9 mouse cellular contexts compared by ENCODE assay signal in genomic region chr19:42237602-42238340, GRCm38 (mm10). TPM values are rescaled to one million over a fixed set of nuclear protein-coding genes. Genes with fewer than 3 reads are reported as not detected.
DNase-seq lines count a peak whose midpoint lies in the region; ATAC-seq and TF ChIP-seq lines count a peak whose summit lies in the region.
"Had no signal": no experiment of that assay in that cellular context is flagged by ENCODE, and none has a peak within 500 bp of the region (broad histone marks: within the 10 kb centered on the region; RNA-seq: fewer than 3 reads in every experiment).

No protein-coding gene starts in this region.

- no peaks in the 10 kb centered on the region for H3K9me3 ChIP-seq in forebrain, embryonic 15.5 days
- H3K9me3 ChIP-seq in heart, embryonic 16.5 days (replicated peaks; ENCODE audit: control insufficient read depth, low read length): no peaks in the 10 kb centered on the region
- H3K9me3 ChIP-seq: megakaryocyte, embryonic 14.5 days had no signal

- no peaks in the 10 kb centered on the region for H3K36me3 ChIP-seq in forebrain, embryonic 15.5 days
- H3K36me3 ChIP-seq in heart, embryonic 16.5 days (ENCODE audit: control insufficient read depth, insufficient read depth): no peaks in the 10 kb centered on the region
- no peaks in the 10 kb centered on the region for H3K36me3 ChIP-seq in myocyte (ENCODE audit: control insufficient read depth, insufficient read depth)

- no peak for TF ChIP-seq POLR2A in myocyte (IDR thresholded peaks at IDR 0.05; ENCODE audit: insufficient read length, low read depth)

- H3ac ChIP-seq in myocyte (ENCODE audit: control insufficient read depth, insufficient read length): no peak overlapping the region

- H3K9ac ChIP-seq in forebrain, embryonic 15.5 days (replicated peaks): no peak overlapping the region
- H3K9ac ChIP-seq in heart, embryonic 16.5 days (ENCODE audit: low read length): 0 out of 2 replicates have a peak overlapping the region, but pooled peaks have one; percentile 32

- H3K4me3 ChIP-seq in forebrain, embryonic 15.5 days: no peak overlapping the region
- no peak overlapping the region for H3K4me3 ChIP-seq in heart, embryonic 16.5 days (ENCODE audit: low read length)
- H3K4me3 ChIP-seq in myocyte: no peak overlapping the region
- H3K4me3 ChIP-seq: megakaryocyte, embryonic 14.5 days had no signal

- H3K79me2 ChIP-seq in myocyte (ENCODE audit: control insufficient read depth, insufficient read depth): no peaks in the 10 kb centered on the region

- peak; percentile 66; the same call in 1 of the 2 replicates for ATAC-seq in forebrain, embryonic 15.5 days (replicated peaks)
- peak; percentile 75 for ATAC-seq in heart, embryonic 16.5 days (replicated peaks; ENCODE audit: extremely low read depth, insufficient read depth, low FRiP score)
- ATAC-seq in monocyte, adult 5-6 weeks (replicated peaks; ENCODE audit: insufficient number of reproducible peaks, low FRiP score, low TSS enrichment, poor library complexity, severe bottlenecking): no peak

- no peak overlapping the region for H3K4me2 ChIP-seq in forebrain, embryonic 15.5 days (replicated peaks)
- H3K4me2 ChIP-seq in heart, embryonic 16.5 days (ENCODE audit: low read depth, low read length): peak overlapping the region; percentile 59
- H3K4me2 ChIP-seq in myocyte (ENCODE audit: low read depth): peak overlapping the region; percentile 38

- DNase-seq in cerebellum, adult 18-20 months: peak; percentile 23 to 30
- no peak for DNase-seq in cerebellum, adult 9-11 months
- DNase-seq in kidney, postnatal 4 days: no peak
- no peak for DNase-seq in thymus, postnatal 10 days (ENCODE audit: low spot score in 2 of 2)

- peak overlapping the region; percentile 46; the same call in 1 of the 2 replicates for H3K27ac ChIP-seq in forebrain, embryonic 15.5 days (replicated peaks)
- peak overlapping the region; percentile 91 for H3K27ac ChIP-seq in heart, embryonic 16.5 days (ENCODE audit: low read length)

- H3K4me1 ChIP-seq in forebrain, embryonic 15.5 days: peaks cover 10% of the 10 kb centered on the region
- peaks cover 9% of the 10 kb centered on the region for H3K4me1 ChIP-seq in heart, embryonic 16.5 days (ENCODE audit: control insufficient read depth, insufficient read depth, low read length)
- H3K4me1 ChIP-seq: megakaryocyte, embryonic 14.5 days had no signal

- WGBS in forebrain, embryonic 15.5 days: 11% methylated on average over 4 of the region's 4 CpGs
- 20% methylated on average over 4 of the region's 4 CpGs for WGBS in heart, embryonic 16.5 days

- no peaks in the 10 kb centered on the region for H3K27me3 ChIP-seq in forebrain, embryonic 15.5 days
- no peaks in the 10 kb centered on the region for H3K27me3 ChIP-seq in heart, embryonic 16.5 days (ENCODE audit: control insufficient read depth, insufficient read depth, low read length)
- H3K27me3 ChIP-seq in myocyte (ENCODE audit: control insufficient read depth, insufficient read depth, insufficient read length): no peaks in the 10 kb centered on the region

TF ChIP-seq in myocyte, 11 proteins besides CTCF, POLR2A, EP300 and RAD21:
- TF ChIP-seq MYOG (IDR thresholded peaks at IDR 0.05; ENCODE audit: control insufficient read depth in 1 of 3, insufficient read depth in 1 of 3, insufficient read length in 2 of 3, low read depth in 2 of 3) (no peak), E2F4 (IDR thresholded peaks at IDR 0.05; ENCODE audit: insufficient read depth) (no peak), MYOD1 (IDR thresholded peaks at IDR 0.05; ENCODE audit: control insufficient read depth in 1 of 3, insufficient read length in 2 of 3, low read depth in 2 of 3) (no peak), POLR2AphosphoS2 (IDR thresholded peaks at IDR 0.05; ENCODE audit: insufficient read length, low read depth) (no peak), TCF3 (IDR thresholded peaks at IDR 0.05; ENCODE audit: insufficient read length, low read depth) (no peak), USF1 (IDR thresholded peaks at IDR 0.05; ENCODE audit: low read depth) (no peak), SRF (IDR thresholded peaks at IDR 0.05; ENCODE audit: control insufficient read depth, insufficient read length, low read depth) (no peak), TCF12 (IDR thresholded peaks at IDR 0.05; ENCODE audit: insufficient read depth, poor library complexity, severe bottlenecking) (no peak), CEBPB (IDR thresholded peaks at IDR 0.05; ENCODE audit: insufficient read depth, poor library complexity, severe bottlenecking) (no peak)

RNA-seq across cellular contexts. Expression of gene Golga7b, which starts 9.6 kb away (rescaled TPM):
- polyA plus RNA-seq in forebrain, embryonic 15.5 days (2015; fragmentation: Nextera tagmentation; extraction: Ambion mirVana): 28.6 and 31.5 TPM in 2 replicates
- polyA plus RNA-seq in heart, embryonic 16.5 days (2015; fragmentation: Nextera tagmentation; extraction: Ambion mirVana): 0.21 and 0.33 TPM in 2 replicates
- 0.06 TPM for polyA plus RNA-seq in myocyte (2012; fragmentation: generic; extraction: Trizol)
- not detected in 3 replicates for total RNA-seq in monocyte, adult 5-6 weeks (2017)

RNA-seq across cellular contexts. Expression of gene Sfrp5, which starts 35.7 kb away (rescaled TPM):
- polyA plus RNA-seq in forebrain, embryonic 15.5 days (2015; fragmentation: Nextera tagmentation; extraction: Ambion mirVana): 0.54 and 0.78 TPM in 2 replicates
- polyA plus RNA-seq in heart, embryonic 16.5 days (2015; fragmentation: Nextera tagmentation; extraction: Ambion mirVana): 3.1 and 3.5 TPM in 2 replicates
- 0.04 TPM for polyA plus RNA-seq in myocyte (2012; fragmentation: generic; extraction: Trizol)
- not detected in 3 replicates for total RNA-seq in monocyte, adult 5-6 weeks (2017)

Comparison
In these comparisons a context has a peak if more than half of its experiments do, and no peak if none do; other contexts are left out.
1. DNase-seq: peak in cerebellum, adult 18-20 months (2 of 2); none in cerebellum, adult 9-11 months (single experiment), kidney, postnatal 4 days (0 of 2) and thymus, postnatal 10 days (0 of 2).
2. RNA of gene Golga7b, which starts 9.6 kb away (polyA plus RNA-seq): 28.6 to 31.5 TPM in forebrain, embryonic 15.5 days; 0.21 to 0.33 TPM in heart, embryonic 16.5 days and 0.06 TPM in myocyte (single experiment); every median in the first group is over 10 times any median in the second.